Mouse (Mus musculus) thymus, postnatal 14 days (tissue): ENCODE results near the gene Ephb1.

Experiments used
- DNase-seq: peaks from one replicate; pipeline ENCODE4 v3.0.0; 2021

The Ephb1 gene

DNA sequence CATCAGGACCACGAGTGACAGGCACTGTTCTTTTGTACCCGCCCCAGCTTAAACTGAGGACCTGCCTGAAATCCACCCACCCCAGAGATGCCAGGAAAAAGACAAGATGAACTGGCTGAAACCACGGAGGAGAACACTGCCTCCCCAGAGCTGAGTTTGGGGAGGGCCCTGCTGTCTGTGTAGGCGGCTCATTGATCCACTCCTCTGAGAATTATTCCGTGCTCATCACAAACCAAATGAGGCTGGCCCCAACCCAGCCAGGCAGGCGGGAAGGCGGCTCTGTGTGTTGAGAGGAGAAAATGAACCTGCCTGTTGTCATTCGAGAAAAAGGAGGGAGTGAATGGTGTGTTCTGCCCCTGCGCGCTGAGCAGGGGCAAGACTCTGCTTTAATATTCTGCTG lies 2.8 kb downstream of the Ephb1 start:
- no peak for DNase-seq

DNA sequence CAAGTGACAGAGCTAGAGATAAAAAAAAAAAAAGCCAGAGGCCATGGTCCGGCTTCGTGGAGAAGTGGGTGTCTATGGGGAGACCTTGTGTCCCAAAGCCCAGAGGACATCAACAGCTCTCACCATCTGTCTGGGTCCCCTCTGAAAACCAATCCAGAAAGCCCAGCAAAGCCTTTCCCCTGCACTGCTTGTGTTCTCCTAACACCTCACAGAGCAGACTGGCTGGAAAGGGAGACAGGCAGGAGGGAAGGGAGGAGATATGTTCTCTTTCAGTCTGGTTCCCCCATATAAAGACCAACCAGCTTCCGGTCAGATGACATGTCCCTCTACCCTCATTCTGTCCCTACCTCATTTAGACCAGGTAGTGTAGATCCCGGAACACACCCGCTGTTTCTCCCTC lies 3.3 kb downstream of the Ephb1 start:
- DNase-seq = no peak

GRCm38 (mm10) chr9:102350696-102351095 lies 3.8 kb downstream of the Ephb1 start:
- no peak for DNase-seq

DNA sequence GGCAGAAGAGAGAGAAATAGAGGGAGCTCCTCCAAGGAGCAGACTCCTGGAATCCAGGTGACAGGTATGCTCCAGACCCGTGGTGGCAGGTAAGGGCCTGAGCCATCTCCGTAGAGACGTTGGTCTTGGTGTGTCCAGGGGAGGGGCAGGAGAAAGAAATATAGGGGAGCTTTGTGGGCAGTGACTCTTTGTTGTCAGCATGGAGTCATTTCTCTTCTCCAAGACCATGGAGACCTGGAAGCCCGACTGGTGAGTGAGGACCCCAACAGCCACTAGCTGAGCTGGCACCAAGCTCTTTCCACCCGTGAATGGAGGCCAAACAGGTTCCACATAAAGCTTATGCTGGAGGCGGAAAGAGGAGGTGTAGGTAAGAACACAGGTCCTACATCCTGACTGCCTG lies 4.4 kb downstream of the Ephb1 start:
- no peak for DNase-seq

DNA sequence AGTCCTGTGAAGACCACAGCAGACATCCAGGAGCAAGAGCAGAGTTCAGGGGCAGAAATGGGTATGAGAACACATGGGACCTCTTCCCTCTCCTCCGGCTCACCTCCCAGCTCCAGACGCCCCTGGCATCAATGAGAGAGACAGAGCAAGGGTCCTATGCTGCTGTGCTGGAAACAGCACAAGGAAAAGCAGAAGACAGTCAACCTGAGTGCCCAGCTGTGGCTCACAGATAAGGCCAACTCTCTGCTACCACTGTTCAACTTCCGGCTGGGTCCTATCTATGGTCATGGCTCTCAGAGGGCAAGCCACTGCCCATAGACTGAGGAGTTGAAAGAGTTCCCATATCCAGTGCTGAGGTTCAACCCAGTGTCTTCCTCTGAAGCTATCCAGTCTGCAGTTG lies 7.7 kb downstream of the Ephb1 start:
- DNase-seq = no peak

- DNase-seq = no peak
These were observed 9.0 kb downstream of the Ephb1 start for GRCm38 (mm10) chr9:102345474-102345873.

GRCm38 (mm10) chr9:102345047-102345446 lies 9.4 kb downstream of the Ephb1 start:
- no peak for DNase-seq

DNA sequence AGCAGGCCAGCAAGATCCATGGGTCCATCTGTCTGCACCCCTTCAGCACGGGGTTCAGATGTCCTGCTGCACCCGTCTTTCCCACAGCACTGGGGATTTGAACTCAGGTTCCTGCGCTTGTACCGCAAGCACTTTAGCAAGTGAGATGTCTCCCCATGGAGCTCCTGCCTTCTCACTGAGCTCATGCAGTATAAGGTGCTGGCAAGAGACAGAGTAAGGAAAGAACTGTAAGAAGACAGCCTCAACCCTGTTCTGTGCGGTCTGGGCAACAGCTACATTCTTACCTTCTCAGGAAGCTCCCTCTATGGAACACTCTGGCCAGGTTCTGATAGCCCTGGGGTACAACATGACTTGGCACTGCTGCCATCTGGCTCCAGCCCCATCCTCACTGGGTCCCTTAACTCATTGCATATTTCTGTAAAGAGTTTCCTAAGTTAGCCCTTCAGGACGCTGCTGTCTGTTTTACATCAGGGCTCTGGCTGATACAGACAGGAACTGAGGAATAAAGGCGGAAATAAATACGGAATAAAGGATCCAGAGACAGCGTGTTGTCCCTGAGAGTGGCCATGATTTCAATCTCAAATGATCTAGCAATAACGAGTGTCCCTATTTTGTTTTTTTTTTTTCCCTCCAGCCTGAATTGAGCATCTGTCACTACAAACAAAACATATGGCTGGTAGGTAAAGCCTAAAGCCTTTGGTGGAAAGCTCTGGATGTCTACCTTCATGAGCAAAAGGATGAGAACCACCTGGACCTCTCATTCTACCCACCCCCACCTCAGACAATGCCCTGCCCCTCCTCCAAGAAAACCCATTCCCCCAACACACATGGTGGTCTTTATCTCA lies 10.2 kb downstream of the Ephb1 start:
- no peak for DNase-seq

DNA sequence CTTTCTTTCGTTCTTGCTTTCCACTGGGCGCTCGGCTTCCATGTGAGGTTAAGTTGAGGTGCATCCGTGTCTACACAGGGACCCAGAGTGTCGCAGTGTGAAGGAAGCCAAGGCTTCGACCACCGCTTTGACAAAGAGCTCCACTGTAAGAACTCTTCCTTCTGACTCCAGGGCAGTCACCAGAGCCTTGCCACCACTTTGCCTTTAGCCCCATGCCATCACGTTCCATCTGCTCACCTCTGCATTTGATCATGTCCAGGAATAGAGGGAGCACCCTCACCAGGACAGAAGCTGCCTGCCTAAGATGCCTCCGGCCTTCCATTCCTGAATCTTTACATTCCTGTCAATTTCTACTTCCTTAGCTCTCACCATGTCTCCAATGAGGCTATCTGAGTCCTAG lies 11.4 kb downstream of the Ephb1 start:
- DNase-seq = no peak

DNA sequence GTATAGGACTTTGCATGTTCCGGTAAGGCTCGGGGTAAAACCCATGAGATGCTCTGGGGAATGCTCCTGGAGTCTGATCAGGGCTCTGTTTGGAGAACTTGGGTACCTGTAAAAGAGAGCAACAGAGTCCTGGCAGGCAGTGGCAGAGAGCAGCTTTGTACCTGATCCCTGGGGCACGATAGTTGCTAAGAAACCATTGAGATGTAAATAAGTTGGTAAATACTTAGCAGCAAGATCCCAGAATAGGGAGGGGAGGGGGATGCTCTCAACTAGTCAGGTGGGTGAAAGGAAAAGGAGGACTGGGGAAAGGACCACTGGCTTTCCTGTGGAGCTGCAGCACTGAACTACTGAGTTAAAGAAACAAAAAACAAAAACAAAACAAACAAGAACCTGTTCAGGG lies 12.5 kb downstream of the Ephb1 start:
- DNase-seq = no peak

DNA sequence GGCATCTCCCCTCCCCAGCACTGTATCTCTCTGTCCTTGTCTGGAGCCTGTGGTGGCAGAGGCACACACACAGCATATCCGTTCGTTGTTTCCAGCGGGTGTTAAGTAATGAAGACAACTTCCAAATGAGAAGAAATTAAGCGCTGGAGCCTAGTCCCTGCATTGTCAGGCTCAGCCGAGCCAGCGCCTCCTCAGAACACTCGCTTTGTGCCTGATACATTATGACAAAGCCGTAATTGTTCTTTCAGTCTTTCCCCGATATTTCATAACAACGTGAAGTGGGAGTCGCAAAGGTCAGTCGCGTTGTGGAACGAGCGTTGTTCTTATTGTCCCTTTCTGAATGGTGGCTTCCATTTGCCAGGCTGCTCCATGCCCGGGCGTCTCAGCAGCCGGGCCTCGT lies 13.7 kb downstream of the Ephb1 start:
- no peak for DNase-seq

DNA sequence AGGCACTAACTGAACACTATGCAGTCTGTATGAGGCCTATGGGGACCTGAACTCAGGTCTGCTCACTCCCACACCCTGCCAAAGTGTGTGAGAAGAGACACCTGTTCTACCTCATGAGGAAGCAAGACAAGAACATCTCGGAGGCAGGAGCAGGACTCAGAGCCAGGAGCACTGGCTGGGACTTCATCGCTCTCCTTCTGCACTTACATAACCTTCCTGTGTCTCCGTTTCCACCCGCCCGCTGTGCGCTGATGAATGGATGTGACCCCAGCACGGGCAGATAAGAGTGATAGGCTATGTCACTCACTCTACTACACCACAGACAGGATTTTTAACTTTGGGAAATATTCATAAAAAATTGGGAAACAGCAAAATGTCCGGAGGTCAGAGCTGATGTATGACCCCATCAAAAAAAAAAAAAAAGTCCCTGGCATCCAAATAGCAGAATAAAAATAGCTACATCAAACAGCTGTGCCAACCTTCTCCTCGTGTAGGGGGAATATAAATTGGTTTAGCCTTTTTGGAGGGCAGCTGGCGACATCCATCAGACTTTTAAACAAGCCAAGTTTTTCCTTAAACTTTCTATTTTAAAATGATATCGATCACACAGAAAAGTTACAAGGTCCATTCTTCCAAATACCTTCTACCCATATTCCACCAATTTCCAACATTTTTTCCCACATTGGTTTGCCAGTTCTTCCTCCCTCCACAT lies 18.8 kb downstream of the Ephb1 start:
- no peak for DNase-seq

GRCm38 (mm10) chr9:102330266-102331060 lies 24.0 kb downstream of the Ephb1 start:
- DNase-seq = no peak

GRCm38 (mm10) chr9:102327625-102328150 lies 26.8 kb downstream of the Ephb1 start:
- no peak for DNase-seq

DNA sequence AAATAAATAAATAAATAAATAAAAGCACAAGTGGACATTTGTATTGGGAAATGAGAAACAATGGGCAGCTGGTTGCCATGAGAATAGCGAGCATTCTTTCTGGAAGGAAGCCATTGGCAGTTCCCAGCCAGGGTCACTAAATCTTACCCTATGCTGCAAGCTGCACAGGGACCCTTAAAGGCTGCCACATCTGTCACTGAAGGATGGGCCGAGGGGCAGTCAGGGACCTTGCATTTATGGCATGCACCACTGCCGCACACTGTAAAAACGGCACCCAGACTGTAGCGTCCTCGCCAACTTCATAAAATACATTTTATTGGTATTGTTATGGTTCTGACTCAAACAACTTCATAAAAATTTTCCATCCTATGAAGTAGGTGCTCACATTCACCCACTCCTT lies 39.1 kb downstream of the Ephb1 start:
- no peak for DNase-seq

DNA sequence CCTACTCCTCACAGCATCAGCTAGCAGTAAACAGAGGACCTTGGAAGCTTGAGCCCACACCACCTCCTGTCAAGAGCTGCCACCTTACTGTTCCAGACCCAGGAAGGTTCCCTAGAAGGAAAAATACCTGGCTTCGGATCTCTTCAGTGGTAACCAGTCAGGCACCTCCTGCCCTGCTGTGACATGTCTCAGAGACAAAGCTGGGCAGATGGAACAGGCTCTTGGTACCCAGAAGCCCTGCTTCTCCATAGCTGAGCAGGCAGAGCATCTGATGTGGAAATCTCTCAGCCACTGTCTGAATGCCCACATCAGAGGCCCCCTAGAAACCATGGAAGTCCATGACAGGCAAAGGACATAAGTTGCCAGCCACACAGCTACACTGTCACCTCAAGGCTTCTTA lies 39.7 kb downstream of the Ephb1 start:
- no peak for DNase-seq

GRCm38 (mm10) chr9:102310431-102310830 lies 44.1 kb downstream of the Ephb1 start:
- DNase-seq = no peak

DNA sequence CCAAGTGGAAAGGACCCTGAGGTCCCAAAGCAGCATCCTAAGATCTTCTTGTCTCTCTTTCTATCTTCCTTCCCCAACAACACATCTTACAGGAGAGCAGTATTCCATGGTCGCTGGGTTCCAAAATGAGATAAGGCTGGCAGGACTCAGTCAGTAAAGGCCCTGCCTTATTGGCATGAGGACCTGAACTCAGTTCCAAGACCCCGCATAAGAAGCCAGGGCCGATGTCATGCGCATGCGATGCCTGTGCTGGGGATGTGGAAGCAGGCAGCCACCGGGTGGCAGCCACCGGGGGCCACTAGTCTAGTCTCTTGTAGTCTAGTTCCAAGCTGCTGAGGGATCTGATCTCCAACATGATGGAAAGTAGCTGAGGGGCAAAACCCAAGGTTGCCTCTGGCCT lies 45.2 kb downstream of the Ephb1 start:
- no peak for DNase-seq

DNA sequence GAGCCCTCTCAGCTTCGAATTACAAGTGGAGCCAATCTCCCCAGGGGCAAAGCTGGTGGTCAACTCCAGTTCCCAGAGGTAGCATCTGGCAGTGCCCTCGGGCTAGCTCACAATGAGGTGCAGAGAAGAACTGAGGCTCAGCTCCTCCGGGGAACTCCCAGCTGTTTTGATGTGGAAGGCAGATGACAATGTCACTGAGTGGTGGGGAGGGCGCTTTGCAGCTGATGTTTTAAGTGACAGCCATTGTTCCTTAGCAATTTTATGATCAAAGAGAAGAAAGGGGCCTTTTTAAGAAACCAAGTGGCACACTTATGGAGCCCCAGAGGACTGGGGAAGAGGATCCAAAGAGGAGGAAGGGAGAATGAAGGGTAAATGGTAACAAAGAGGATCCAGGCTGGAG lies 46.8 kb downstream of the Ephb1 start:
- DNase-seq = no peak

DNA sequence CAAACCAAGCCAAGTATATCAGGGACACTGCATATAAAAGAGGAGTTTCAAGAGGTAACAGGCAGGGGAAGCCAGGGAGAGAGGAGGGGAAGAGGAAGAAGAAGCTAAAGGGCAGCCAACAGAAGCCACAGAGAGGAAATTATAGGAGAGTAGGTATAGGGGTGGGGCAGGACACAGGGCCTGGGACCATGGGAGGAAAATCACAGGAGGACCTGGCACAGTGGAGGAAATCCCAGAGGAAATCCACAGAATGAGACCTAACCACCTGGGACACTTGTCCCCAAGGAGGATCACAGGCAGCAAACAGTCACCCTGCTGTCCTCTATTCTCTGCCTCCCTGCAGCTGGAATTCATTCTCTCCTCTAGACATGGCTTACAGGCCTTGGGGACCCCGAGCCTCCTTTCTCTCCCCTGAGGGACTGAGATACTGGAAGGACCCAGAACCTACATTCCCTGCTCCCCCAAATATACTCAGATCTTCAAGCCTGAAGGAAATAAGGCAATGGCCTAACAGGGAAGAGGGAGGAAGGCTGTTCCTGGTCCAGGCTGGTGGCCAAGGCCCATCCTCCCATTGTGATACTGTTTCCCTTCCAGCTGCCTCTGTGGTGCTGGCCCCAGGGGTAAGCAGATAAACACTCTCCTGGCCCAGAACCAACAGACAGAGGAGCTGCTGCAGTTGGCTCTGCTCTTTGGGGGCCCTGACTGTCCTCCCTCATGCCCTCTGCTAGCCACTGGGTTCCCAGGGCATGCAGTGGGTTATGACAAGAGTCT lies 47.7 kb downstream of the Ephb1 start:
- no peak for DNase-seq

DNA sequence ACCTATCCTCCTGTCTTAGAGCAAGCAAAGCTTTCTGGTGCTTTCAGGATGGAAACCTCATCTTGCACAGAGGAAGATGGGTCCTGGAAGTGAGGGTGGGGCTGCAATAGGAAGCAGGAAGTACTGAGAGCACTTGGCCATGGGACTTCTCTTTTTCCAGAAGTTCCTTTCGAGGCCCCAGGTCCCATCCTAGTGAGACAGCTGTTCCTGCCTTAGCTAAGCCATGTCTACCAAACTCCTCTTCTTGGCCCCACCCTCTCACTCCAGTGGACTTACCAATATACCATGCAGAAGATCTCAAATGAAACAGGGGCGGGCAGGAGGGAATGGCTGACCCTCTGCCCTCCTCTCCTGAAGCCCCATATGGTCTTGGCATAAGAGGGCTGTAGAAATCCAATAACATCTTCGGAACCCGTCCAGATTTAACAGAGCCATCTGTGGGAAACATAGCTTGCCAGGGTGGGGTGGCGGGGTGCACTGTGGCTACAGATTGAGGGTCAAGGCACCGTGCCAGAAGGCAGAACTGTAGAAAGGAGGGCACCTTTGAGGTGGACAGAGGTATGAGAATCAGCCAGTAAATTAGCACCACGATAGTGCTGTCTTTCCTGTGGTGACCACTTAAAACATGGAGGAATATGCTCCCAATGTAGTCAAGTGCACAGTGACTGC lies 48.9 kb downstream of the Ephb1 start:
- DNase-seq = no peak

GRCm38 (mm10) chr9:102304796-102305195 lies 49.7 kb downstream of the Ephb1 start:
- no peak for DNase-seq
